11 mouse cellular contexts compared by ENCODE assay signal in the genomic region with DNA sequence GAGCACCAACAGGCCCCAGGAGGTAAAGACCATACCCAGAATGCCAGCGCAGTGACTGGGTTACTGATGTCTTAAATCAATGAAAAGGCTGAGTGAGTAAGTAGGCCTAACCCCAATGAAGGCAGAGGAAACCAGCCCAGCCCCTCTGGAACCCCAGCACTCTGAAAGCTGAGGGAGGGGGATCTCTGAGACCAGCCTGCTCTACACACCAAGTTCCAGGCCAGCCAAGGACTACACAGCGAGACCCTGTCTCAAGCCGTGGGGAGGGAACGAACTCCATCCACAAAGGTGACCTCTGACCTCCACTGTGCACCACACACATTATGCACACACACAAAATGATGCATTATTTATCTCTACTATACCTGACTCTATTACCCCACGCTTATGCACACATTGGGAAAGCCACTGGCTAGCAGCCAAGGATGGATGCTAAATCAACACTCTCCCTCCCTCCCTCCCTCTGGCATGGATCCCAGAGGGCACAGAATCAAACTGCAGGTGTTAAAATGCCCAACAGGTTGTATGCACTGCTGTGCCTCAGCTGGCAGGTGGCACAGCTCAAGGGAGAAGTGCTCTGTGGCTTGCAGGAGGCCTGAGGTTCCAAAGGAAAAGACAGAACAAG. TPM values are rescaled to one million over a fixed set of nuclear protein-coding genes. Genes with fewer than 3 reads are reported as not detected.
DNase-seq lines count a peak whose midpoint lies in the region; ATAC-seq lines count a peak whose summit lies in the region.
"Had no signal": no experiment of that assay in that cellular context is flagged by ENCODE, and none has a peak within 500 bp of the region (broad histone marks: within the 10 kb centered on the region; RNA-seq: fewer than 3 reads in every experiment).

No protein-coding gene starts in this region.

- intact Hi-C loops in left cerebral cortex, postnatal 4 days (cut with DNase I): no loop called here

- peak; percentile 35 for DNase-seq in left cerebral cortex, postnatal 4 days
- no peak for DNase-seq in left cerebral cortex, adult 8-10 months (ENCODE audit: low spot score in 2 of 2)
- DNase-seq in large intestine, adult 2 months (ENCODE audit: low read depth, low spot score): peak; percentile 88
- no peak for DNase-seq in thymus, postnatal 10 days (ENCODE audit: low spot score in 2 of 2)
- no peak for DNase-seq in frontal cortex, postnatal 14 days (ENCODE audit: low spot score in 2 of 2)
- DNase-seq in testis, postnatal 14 days (ENCODE audit: low spot score): no peak
- DNase-seq: cerebellum, adult 18-20 months had no signal

- no peak for ATAC-seq in forebrain, embryonic 12.5 days (ENCODE audit: low FRiP score)
- ATAC-seq in midbrain, embryonic 15.5 days (replicated peaks): peak; percentile 42; the same call in 1 of the 2 replicates

- H3K9me3 ChIP-seq in forebrain, embryonic 12.5 days: no peaks in the 10 kb centered on the region
- no peaks in the 10 kb centered on the region for H3K9me3 ChIP-seq in midbrain, embryonic 15.5 days
- H3K9me3 ChIP-seq: G1E had no signal

- H3K27ac ChIP-seq in forebrain, embryonic 12.5 days: peak overlapping the region; percentile 9; the same call in 1 of the 2 replicates
- H3K27ac ChIP-seq in midbrain, embryonic 15.5 days: no peak overlapping the region

- H3K9ac ChIP-seq in forebrain, embryonic 12.5 days: no peak overlapping the region
- no peak overlapping the region for H3K9ac ChIP-seq in midbrain, embryonic 15.5 days

- H3K27me3 ChIP-seq in forebrain, embryonic 12.5 days: peaks cover 44% of the 10 kb centered on the region
- peaks cover 21% of the 10 kb centered on the region for H3K27me3 ChIP-seq in midbrain, embryonic 15.5 days (replicated peaks)

- no peak overlapping the region for H3K4me3 ChIP-seq in forebrain, embryonic 12.5 days (replicated peaks)
- H3K4me3 ChIP-seq in midbrain, embryonic 15.5 days: no peak overlapping the region

- WGBS in forebrain, embryonic 12.5 days: 61% methylated on average over 5 of the region's 5 CpGs
- WGBS in large intestine, adult 2 months: 34% methylated on average over 5 of the region's 5 CpGs
- 46% methylated on average over 5 of the region's 5 CpGs for WGBS in midbrain, embryonic 15.5 days

- no peaks in the 10 kb centered on the region for H3K36me3 ChIP-seq in forebrain, embryonic 12.5 days (replicated peaks)
- no peaks in the 10 kb centered on the region for H3K36me3 ChIP-seq in midbrain, embryonic 15.5 days (replicated peaks)
- H3K36me3 ChIP-seq: G1E had no signal

- H3K4me1 ChIP-seq in forebrain, embryonic 12.5 days: peaks cover 19% of the 10 kb centered on the region
- H3K4me1 ChIP-seq in midbrain, embryonic 15.5 days: peaks cover 7% of the 10 kb centered on the region; the same call in 1 of the 2 replicates

- H3K4me2 ChIP-seq in forebrain, embryonic 12.5 days: no peak overlapping the region
- no peak overlapping the region for H3K4me2 ChIP-seq in midbrain, embryonic 15.5 days

RNA-seq across cellular contexts. Expression of gene Trim71, which starts 9.7 kb away (rescaled TPM):
- under 1 TPM; 0.06 to 0.14 TPM for total RNA-seq in left cerebral cortex, postnatal 4 days (2021)
- under 1 TPM; 0.46 to 0.67 (median 0.59) TPM for total RNA-seq in left cerebral cortex, adult 8-10 months (2022)
- 0.36 and 0.52 TPM in 2 replicates for polyA plus RNA-seq in forebrain, embryonic 12.5 days (2016; fragmentation: Nextera tagmentation; extraction: Ambion mirVana)
- polyA plus RNA-seq in large intestine, adult 2 months (2012; rRNA removed): 0.01 TPM in 1 of 2 replicates, not detected in the other
- 0.15 and 0.17 TPM in 2 replicates for polyA plus RNA-seq in midbrain, embryonic 15.5 days (2015; fragmentation: Nextera tagmentation; extraction: Ambion mirVana)
- polyA plus RNA-seq: G1E; small intestine, adult 2 months had no signal

RNA-seq across cellular contexts. Expression of gene C130032M10Rik, which starts 39.0 kb away (rescaled TPM):
- not detected for total RNA-seq in left cerebral cortex, postnatal 4 days (2021)
- not detected for total RNA-seq in left cerebral cortex, adult 8-10 months (2022)
- not detected in 2 replicates for polyA plus RNA-seq in forebrain, embryonic 12.5 days (2016; fragmentation: Nextera tagmentation; extraction: Ambion mirVana)
- polyA plus RNA-seq in large intestine, adult 2 months (2012; rRNA removed): not detected in 2 replicates
- polyA plus RNA-seq in midbrain, embryonic 15.5 days (2015; fragmentation: Nextera tagmentation; extraction: Ambion mirVana): not detected in 2 replicates
- total RNA-seq: G1E had no signal
- polyA plus RNA-seq: G1E; small intestine, adult 2 months had no signal

RNA-seq across cellular contexts. Expression of gene Ccr4, which starts 49.8 kb away (rescaled TPM):
- total RNA-seq in left cerebral cortex, postnatal 4 days (2021): not detected
- not detected for total RNA-seq in left cerebral cortex, adult 8-10 months (2022)
- not detected in 2 replicates for polyA plus RNA-seq in forebrain, embryonic 12.5 days (2016; fragmentation: Nextera tagmentation; extraction: Ambion mirVana)
- 2.2 and 3.4 TPM in 2 replicates for polyA plus RNA-seq in large intestine, adult 2 months (2012; rRNA removed)
- polyA plus RNA-seq in midbrain, embryonic 15.5 days (2015; fragmentation: Nextera tagmentation; extraction: Ambion mirVana): not detected in 2 replicates
- total RNA-seq: G1E had no signal
- polyA plus RNA-seq: G1E had no signal

Comparison
In these comparisons a context has a peak if more than half of its experiments do, and no peak if none do; other contexts are left out.
1. DNase-seq: peak in left cerebral cortex, postnatal 4 days (single experiment) and large intestine, adult 2 months (single experiment); none in left cerebral cortex, adult 8-10 months (0 of 2), thymus, postnatal 10 days (0 of 2), frontal cortex, postnatal 14 days (0 of 2) and testis, postnatal 14 days (single experiment).